Mouse (Mus musculus) adrenal gland, postnatal 10 days (tissue): ENCODE data around the gene Snrnp200. TPM values are rescaled to one million over a fixed set of nuclear protein-coding genes. Genes with fewer than 3 reads are reported as not detected.
"Not testable (repeated sequence)": the region's sequence is repeated elsewhere in the genome, so short reads cannot be mapped to it uniquely, and the experiment has no call there.

ENCODE experiments used
- DNase-seq: peaks from one replicate; pipeline ENCODE4 v3.0.0; 2021; ENCODE audit warnings: mixed read lengths
- long read RNA-seq, 2 experiments: library from polyadenylated mRNA; stranded (forward); transcript quantifications; one replicate each; pipeline ENCODE4 v2.0.0; 2021
- total RNA-seq, 2 experiments: library from RNA; stranded (reverse); gene quantifications; 2 replicates each; pipeline ENCODE4 v1.2.3; 2021

The Snrnp200 gene
- total RNA-seq, result 10 to 100 TPM; 58.9 to 70.8 TPM
- long read RNA-seq, experiment 1, full-length matches to known transcripts, result 1 of 23 reads
- long read RNA-seq, experiment 1, partial matches to known transcripts, result 22 of 23 reads
- long read RNA-seq, experiment 1, other reads (novel, unspliced or antisense), result 0 of 23 reads
- long read RNA-seq, experiment 2, full-length matches to known transcripts, result 7 of 25 reads
- long read RNA-seq, experiment 2, partial matches to known transcripts, result 17 of 25 reads
- long read RNA-seq, experiment 2, other reads (novel, unspliced or antisense), result 1 of 25 reads

DNA sequence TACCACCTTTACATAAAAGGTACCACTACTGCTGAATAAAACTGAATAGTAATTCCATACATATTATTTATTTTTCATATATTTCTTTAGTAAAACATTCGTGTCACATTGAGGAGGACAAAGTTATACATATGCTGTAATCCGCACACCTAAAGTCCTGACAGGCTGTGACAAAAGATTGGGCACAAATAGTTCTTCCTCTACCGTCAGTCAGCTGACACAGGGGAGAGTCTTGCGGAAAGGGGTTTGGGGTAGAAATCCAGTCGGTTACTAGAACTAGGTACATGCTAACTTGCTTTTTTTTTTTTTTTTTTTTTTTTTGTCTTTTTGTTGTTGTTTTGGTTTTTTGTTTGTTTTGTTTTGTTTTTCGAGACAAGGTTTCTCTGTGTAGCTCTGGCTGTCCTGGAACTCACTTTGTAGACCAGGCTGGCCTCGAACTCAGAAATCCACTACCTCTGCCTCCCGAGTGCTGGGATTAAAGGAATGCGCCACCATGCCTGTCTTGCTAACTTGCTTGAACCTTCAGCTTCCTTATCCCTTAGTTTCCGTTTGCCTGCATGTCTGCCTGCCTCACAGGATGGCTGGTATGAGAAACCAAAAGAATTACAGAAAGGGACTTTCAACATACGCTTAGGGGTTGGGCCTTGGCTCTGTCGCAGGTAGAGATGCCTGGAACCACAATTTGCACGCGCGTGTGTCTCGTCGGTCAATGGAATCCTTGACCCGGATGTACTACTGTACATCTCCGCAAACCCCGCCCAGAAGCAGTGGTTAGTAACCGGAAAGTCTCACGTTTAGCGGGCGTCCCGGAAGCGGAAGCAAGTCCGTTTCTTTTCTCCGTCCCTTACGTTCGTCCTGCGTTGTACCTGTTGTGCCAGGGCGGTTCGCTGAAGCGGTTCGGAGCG, at the start of gene Snrnp200, which contains the start of gene 1810024B03Rik:
Snrnp200 (plus strand) TSS at position 840 of the 905 bp plus-strand sequence.
1810024B03Rik (minus strand) TSS at position 734 of the 905 bp plus-strand sequence.
- DNase-seq, result peak; percentile 95

DNA sequence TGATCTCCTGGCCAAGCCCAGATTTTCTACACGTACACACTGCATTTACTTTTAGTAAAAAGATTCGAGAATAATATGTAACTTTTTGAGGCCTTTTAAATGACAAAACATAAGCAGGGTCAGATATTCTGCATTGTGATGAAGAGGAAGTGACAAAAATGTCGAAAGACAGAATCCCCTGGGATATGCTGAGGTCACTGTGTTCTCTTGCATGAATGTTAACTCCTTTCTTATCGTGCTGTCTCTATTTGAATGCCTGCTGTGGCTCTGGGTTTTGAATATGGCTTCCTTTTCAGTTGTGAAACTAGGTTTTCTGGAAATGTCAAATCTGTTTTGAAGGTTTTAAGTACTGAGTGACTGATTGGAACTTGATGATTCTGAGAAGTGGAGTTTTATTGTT, 42.5 kb upstream of the Snrnp200 start:
- DNase-seq, result no peak

DNA sequence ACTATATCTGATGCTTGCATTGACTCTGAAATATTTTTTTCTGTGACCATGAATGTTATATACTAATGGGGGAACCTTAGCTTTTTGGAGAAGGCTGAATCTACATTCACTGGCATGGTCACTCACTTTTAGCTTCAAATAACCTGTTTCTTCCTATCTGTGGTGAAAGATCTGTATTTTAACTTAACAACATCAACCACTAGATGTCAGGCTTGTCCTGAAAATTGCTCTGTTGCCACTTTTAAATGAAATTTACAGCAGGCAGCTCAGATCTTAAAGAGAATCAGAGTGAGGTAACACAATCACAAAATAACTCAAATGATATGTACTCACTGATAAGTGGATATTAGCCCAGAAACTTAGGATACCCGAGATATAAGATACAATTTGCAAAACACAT, 41.9 kb upstream of the Snrnp200 start:
- peak; percentile 18 for DNase-seq

DNA sequence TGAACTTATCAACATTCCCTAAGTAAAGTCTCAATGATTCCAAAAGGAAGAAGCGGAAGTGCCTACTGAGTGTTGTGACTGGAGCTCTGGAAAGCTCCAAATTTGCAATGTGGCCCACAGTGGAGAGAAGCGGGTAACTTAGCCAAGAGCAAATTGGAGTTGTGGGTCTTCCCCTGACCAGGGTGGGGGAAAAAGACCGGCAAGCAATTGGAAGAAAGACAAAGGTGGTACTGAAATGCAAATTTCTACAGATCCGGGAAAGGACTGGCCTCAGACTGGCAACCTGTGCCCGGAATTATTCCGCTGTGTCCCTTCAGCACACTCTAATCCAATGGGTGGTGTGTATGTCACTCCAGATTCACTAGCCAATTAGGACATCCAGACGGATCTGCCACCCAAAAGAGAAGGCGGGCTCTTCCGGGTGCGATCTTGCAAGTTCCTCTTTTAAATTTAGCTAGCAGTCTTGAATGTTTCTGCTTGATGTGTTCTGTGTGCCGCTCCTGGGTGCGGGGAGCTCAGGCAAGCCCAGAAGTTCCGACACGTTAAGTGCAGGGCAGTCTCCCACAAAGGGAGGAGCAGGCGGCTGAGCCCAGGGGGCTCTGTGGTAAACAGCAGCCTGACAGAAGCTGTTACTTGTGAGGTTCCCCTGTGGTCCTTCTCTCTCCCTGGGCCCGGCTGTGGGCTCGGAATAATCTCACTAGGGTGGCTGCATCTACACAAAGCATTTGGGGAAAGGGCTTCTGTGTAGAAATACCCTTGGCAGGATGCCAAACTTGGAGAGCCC, 25.4 kb upstream of the Snrnp200 start:
- DNase-seq, result peak; percentile 84

DNA sequence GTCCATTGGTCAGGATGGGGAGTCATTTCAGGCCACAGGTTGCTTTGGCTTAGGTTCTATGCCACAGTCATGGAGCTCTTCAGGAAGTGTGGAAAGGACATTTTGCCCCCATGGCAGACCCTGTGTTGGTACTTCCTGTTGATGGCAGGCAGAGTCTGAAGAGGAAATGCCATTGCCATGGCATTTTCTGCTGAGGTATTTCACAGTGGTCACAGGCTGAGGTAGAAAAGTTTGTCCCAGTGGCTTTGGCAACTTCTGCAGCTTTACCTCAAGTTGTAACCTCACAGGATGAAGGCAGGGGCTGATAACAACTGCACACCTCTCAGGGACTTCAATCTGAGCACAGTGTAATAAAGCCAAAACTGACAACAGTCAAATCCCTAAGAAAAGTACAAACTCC, 18.6 kb upstream of the Snrnp200 start:
- DNase-seq, result no peak

DNA sequence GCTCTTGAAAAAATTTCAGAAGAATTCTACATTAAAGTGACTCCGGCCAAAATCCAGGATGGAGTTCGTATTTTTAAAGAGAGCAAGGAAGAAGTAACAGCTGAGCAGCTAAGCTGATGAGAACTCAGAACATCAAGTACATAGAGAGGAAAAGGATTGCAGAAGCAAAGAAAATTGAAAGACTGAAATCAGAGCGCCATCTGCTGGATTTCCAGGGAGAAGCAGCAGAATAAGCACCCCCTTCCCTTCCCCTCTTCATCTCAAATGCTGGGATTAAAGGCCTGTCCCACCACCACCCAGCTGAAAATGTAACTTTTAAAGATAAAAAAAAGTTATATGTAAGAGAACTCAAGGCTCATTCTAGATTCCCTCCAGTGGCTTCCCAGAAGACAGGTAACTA, 3.3 kb upstream of the Snrnp200 start:
- DNase-seq, result peak; percentile 70

DNA sequence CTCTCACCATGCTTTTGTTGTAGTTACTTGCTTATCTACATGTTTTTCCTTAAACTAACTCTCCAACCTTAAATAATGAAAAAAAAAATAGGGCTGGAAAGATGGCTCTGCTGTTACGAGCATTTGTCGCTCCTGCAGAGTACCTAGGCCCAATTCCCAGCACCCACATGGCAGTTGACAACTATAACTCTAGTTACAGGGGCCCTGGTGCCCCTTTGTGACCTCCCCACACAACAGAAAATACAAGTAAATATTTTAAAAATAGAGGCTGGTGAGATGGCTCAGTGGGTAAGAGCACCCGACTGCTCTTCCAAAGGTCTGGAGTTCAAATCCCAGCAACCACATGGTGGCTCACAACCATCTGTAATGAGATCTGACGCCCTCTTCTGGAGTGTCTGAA, 2.2 kb upstream of the Snrnp200 start:
- DNase-seq, result not testable (repeated sequence)

DNA sequence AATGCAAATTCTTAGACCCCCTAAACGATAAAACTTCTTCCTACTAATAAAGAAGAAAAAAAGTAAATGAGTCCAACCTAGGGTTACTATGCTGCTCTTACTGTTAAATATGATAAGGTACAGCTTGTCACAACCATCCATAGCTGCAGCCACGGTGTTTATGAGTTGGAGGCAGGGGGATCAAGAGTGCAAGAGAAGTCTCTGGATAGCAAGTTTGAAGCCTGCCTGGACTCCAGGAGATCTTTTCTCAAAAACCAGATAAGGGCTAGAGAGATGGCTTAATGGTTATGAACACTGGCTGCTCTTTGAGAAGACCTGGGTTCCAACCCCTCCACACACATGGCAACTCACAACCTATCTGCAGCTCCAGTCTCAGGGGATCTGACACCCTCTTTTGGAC, 1.3 kb upstream of the Snrnp200 start:
- no peak for DNase-seq

DNA sequence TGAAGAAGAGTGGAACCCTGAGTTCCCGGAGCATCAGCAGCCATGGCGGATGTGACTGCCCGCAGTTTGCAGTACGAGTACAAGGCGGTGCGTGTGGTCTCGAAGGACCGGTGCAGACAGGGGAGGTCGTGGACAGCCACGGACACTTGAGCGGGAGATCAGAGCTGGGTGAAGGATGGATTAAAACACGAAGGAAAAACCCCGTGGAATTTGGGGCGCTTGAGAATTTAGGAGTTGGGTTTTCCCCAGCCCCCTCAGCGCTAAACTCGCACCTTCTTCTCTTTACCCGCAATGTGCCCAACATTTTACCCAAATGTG, 225 bp downstream of the Snrnp200 start:
- DNase-seq, result no peak

DNA sequence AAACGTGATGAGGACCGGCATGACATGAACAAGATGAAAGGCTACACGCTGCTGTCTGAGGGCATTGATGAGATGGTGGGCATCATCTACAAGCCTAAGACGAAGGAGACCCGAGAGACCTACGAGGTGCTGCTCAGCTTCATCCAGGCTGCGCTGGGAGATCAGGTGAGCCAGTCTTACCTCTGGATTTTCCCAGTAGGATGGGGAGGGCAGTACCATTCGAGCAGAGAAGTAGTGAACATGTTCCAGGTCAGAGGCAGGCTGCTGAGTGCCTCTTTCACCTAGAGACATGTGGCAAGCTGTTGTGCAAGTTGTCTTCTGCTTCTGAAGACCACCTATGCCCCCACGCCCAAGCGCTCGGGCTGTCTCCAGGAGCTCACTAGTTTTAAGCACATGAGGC, 2.5 kb downstream of the Snrnp200 start:
- DNase-seq, result no peak

DNA sequence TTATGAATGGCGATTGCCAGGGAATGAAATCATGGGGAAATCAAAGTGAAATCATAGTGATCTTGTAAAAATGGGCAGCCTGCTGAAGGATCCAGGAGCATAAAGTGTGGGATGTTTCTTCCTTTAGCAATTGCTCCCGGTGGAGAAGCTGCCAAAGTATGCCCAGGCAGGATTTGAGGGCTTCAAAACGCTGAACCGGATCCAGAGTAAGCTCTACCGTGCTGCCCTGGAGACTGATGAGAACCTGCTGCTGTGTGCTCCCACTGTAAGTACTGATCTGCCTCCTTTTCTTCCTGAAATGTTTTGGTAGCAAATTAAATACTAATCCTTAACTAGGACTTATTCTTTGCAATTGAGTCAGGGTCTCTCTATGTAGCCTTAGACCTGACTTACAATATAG, 9.6 kb downstream of the Snrnp200 start:
- no peak for DNase-seq

DNA sequence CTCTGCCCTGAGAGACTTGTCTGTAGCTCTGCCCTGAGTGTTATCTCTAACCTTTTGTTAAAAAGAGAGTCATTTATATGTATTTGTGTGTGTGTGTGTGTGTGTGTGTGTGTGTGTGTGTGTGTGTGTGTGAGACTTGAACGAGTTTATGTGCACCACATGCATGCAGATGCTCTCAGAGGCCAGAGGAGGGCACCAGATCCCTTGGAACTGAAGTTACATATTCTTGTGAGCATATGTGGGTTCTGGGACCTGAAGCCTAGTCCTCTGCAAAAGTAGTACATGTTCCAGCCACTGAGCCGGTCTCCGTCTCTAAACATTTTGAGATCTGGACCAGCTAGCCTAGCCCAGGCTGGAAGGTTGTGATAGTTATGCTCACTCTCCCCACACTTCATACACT, 17.1 kb downstream of the Snrnp200 start:
- DNase-seq, result no peak

DNA sequence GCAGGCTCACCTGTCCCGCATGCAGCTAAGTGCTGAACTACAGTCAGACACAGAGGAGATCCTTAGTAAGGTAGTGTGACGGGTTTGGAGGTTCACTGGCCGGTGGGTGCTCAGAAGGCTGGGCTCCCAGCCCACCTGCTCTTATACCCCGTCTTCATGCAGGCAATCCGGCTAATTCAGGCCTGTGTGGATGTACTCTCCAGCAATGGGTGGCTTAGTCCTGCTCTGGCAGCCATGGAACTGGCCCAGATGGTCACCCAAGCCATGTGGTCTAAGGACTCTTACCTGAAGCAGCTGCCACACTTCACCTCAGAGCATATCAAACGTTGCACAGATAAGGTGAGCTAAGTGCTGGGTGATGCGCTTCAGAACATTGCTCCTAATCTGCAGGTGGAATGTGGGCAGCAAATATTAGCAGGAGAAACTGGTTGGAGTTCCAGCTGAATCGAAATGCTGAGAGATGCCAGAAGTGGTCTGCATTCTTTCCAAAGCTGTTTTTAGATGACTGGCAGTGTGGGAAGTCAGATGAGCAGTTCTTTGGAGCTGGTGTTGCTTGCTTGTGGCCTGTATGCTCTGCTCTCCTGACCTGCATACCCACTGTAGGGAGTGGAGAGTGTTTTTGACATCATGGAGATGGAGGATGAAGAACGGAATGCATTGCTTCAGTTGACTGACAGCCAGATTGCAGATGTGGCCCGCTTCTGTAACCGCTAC, 29.9 kb downstream of the Snrnp200 start:
- DNase-seq, result no peak

DNA sequence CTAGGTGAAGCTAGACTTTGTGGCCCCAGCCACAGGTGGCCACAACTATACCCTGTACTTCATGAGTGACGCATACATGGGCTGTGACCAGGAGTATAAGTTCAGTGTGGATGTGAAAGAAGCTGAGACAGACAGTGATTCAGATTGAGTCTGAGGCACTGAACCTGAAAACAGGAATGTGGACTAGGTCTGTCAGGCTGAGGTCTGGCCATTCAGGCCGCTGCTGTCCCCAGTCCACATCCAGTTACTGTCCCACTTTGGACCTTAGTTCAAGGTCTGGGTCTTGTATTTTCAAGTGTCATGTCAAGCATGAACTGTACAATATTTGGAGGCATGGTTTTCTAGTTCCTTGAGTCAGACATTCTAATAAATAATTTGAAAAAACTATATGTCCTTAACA, 31.9 kb downstream of the Snrnp200 start:
- no peak for DNase-seq

DNA sequence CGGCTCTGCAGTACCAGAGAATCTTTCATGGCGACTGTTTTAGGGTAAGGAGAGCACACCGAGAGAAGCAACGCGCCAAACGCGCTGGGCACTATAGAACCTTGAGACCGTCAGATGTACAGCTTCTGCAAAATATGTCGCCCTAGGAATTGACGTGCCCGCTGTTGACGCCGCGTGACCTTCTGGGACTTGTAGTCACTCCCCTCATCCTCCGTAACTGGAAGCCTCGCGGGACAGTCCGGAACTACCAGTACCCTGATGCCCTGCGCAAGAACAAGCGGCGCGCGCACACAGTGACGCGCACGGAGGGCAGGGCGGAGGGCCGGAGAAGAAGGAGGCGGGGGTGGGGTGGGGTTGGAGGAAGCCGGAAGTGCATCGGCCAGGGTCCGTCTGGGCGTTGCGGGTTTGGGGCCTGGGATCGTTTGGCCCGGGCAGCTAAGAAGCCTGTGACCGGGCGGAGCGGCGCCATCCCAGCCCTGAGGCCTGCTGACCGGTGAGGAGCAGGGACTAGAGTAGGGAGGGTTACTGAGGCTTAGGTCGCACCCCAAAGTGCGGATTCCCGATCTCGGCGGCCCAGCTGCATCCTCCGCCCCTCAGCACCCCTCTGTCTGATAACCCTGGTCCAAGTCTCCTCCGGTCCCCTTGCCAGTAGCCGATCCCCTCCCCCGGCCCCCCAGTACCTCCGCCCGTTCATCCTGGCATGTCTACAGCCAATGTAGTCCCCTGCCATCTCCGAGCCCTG, 39.6 kb downstream of the Snrnp200 start, which contains the start of the genes Ciao1 and Tmem127:
Ciao1 (minus strand) TSS at position 225 of the 742 bp plus-strand sequence.
Tmem127 (plus strand) TSS at position 317 of the 742 bp plus-strand sequence.
- DNase-seq, result peak; percentile 98

DNA sequence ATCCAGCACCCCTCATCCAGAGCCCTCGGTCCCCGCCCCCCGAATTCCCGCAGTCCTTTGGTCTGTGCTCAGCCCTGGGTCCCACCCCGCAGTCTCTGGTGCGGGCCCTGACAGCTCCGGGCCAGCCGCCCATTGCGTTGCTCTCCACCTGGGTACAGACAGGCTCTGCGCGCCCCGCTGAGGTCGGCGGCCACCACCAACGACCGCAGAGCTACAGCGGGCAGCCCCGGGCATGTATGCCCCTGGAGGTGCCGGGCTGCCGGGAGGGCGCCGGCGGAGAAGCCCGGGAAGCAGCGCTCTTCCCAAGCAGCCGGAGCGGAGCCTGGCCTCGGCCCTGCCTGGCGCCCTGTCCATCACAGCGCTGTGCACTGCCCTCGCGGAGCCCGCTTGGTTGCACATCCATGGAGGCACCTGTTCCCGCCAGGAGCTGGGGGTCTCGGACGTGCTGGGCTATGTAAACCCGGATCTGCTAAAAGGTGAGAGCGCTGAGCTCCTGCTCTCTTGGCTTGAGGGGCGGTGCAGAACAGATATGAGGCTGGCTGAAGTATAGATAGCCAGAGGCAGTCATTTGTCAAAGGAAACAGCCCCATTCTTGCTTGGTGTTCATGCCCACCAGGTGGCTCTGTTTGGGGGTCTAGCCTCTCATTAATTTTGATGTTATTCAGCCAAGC, 40.3 kb downstream of the Snrnp200 start:
- DNase-seq, result peak; percentile 61

DNA sequence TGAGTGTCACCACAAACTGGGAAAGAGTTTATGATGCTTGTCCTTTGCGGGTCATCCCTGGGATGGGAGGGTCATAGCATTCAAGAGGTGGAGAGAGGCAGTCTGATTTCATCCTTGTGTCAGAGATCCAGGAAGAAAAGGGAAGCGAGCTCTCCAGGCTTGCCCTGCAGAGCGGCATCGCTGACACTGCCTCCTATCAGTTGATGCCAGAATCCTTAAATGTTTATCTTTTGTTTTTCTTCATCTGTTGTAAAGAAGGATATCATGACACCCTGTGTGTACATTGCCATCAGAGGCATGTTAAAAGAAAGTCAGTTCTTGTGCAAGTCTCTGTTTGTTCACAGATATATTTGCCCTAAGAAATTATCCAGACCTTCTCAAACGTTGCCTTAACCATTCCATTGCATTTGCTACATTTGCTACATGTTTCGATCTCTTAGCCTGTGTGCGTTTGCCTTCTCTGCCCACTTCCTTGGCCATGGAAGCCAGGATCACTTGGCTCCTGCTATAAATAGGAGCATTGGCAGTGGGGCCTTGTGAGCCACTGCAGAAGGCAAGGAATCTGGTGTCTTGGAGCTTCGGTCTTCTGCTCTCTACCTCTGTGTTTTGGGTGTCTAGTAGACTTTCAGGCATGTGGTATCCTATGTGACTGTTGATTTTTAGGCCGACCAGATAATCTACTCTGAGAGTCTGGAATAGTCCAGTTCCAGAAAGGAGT, 42.3 kb downstream of the Snrnp200 start:
- no peak for DNase-seq

DNA sequence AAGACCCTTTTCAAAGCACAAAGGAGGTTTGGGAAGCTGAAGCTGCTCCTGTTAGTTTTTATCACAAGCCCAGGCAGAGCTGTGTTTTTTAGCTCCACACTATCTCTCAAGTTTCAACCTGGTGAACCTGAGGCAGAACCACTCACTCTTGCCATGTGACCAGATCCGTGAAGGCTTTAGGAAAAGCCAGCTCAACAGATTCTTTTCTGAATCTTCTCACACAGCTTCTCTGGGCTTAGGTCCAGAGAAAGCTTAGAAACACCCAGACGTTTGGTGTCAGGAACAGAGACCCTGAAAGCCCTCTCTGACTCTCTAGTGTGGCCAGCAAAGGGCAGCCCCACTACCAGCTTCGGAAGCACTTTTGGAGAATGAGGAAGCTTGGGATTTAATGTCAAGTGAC, 43.3 kb downstream of the Snrnp200 start:
- no peak for DNase-seq

DNA sequence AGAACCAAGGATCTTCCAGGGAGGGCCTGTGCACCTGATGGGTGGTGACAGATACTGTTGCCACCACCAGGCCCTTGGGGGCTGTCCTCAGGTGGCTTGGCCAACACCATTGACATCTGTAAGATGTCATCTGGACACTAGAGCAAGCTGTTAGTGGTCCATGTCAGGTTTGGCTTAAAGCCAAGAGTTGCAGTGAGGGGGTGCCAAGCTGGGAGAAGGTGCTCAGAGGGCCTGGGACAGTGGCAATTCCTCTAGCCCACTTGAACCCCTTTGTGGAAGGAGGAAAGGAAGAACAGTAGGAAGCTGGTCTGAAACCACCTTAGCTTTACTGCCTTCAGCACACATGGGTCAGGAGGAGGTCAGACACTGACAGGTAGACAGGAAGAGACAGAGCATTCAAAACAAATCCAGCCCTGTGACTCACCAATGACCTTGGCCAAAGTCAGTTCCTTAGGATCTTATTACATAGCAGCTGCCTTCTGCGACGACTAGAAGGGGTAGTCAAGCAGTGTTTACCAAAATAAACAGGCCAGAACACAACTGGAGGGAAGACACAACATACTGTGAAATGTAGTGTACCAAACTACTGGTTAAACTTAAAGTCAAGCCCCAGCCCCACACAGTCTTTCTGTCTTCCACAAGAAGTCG, 43.8 kb downstream of the Snrnp200 start:
- peak; percentile 46 for DNase-seq
